In genomic region chr5:135669741-135670275, GRCm38 (mm10) we compare ENCODE assay signal across 7 mouse cellular contexts. TPM values are rescaled to one million over a fixed set of nuclear protein-coding genes. Genes with fewer than 3 reads are reported as not detected.
DNase-seq lines count a peak whose midpoint lies in the region; ATAC-seq lines count a peak whose summit lies in the region.

Por (plus strand) TSS chr5:135670033.

- H3K9me3 ChIP-seq in midbrain, embryonic 10.5 days (replicated peaks): no peaks in the 10 kb centered on the region; the same call in 1 of the 2 replicates

- ATAC-seq in erythroid progenitor cell, adult 5-6 weeks (replicated peaks; ENCODE audit: low FRiP score, poor library complexity, severe bottlenecking): peak; percentile 75

- intact Hi-C loops in heart, postnatal 25 days (cut with DNase I): no loop called here
- intact Hi-C loops in left cerebral cortex, postnatal 36 days (cut with DNase I): no loop called here

- no peaks in the 10 kb centered on the region for H3K27me3 ChIP-seq in midbrain, embryonic 10.5 days (ENCODE audit: low read depth, poor library complexity, severe bottlenecking)

- WGBS in midbrain, embryonic 10.5 days: 24% methylated on average over 9 of the region's 9 CpGs

- no peak within 1 kb of the TSS for H3K4me3 ChIP-seq in midbrain, embryonic 10.5 days

- DNase-seq in CD4-positive helper T cell, adult 2 months (ENCODE audit: low read depth, low spot score): peak; percentile 32
- peak; percentile 89 for DNase-seq in MN1 (ENCODE audit: low spot score)
- no peak for DNase-seq in heart, postnatal 25 days (ENCODE audit: low spot score)
- no peak for DNase-seq in left cerebral cortex, postnatal 36 days (ENCODE audit: low spot score in 2 of 2)
- peak; percentile 36 for DNase-seq in midbrain, embryonic 10.5 days (ENCODE audit: low spot score)
- no peak for DNase-seq in frontal cortex, postnatal 36 days (ENCODE audit: low spot score in 2 of 2)

- peak within 1 kb of the TSS; percentile 39; the same call in 1 of the 2 replicates for H3K27ac ChIP-seq in midbrain, embryonic 10.5 days (replicated peaks)

- H3K4me1 ChIP-seq in midbrain, embryonic 10.5 days: peaks cover 36% of the 10 kb centered on the region

- H3K36me3 ChIP-seq in midbrain, embryonic 10.5 days: no peaks in the 10 kb centered on the region

RNA-seq across cellular contexts. Expression of gene Por, which starts in this region (rescaled TPM):
- total RNA-seq in erythroid progenitor cell, adult 5-6 weeks (2015; ENCODE audit: low replicate concordance): 7.1 and 9.7 TPM in 2 replicates
- 10.8 and 17.5 TPM in 2 replicates for total RNA-seq in erythroid progenitor cell, adult 5-6 weeks (2017; ENCODE audit: low replicate concordance)
- total RNA-seq in heart, postnatal 25 days (2021): 10 to 100 TPM; 50.7 to 65.8 TPM
- total RNA-seq in left cerebral cortex, postnatal 36 days (2021): 10 to 100 TPM; 83.7 to 90.9 TPM
- 114 and 145 TPM in 2 replicates for polyA plus RNA-seq in midbrain, embryonic 10.5 days (2016; fragmentation: Nextera tagmentation; extraction: Ambion mirVana)

Comparison
In these comparisons a context has a peak if more than half of its experiments do, and no peak if none do; other contexts are left out.
1. DNase-seq: peak in CD4-positive helper T cell, adult 2 months (single experiment), MN1 (single experiment) and midbrain, embryonic 10.5 days (single experiment); none in heart, postnatal 25 days (single experiment), left cerebral cortex, postnatal 36 days (0 of 2) and frontal cortex, postnatal 36 days (0 of 2).